Mouse (Mus musculus): Measurements from ENCODE around the gene Syn3.
A peak's percentile ranks its signal among the peaks of the same experiment; 100 is the strongest.

GRCm38 (mm10) chr10:86473637-86474154, 25.0 kb downstream of the Syn3 start:
- TF ChIP-seq POLR2A (IDR thresholded peaks at IDR 0.05; ENCODE audit: borderline replicate concordance, extremely low read depth, insufficient read depth, insufficient read length, poor library complexity, severe bottlenecking) (no peak), CTCF (IDR thresholded peaks at IDR 0.05; ENCODE audit: borderline replicate concordance, extremely low read depth, insufficient read depth, insufficient read length) (peak; percentile 80)
